Mouse (Mus musculus) midbrain, embryonic 13.5 days (tissue): ENCODE data around the gene Gm6880. TPM values are rescaled to one million over a fixed set of nuclear protein-coding genes. Genes with fewer than 3 reads are reported as not detected.
A peak's percentile ranks its signal among the peaks of the same experiment; 100 is the strongest.
"Not testable (repeated sequence)": the region's sequence is repeated elsewhere in the genome, so short reads cannot be mapped to it uniquely, and the experiment has no call there.

ENCODE experiments used
- ATAC-seq: fragments of 200-750 bp; cut with Nextera tagmentation; 2 replicates; pipeline ENCODE4 v1.8.0; 2017; ENCODE audit warnings: mild to moderate bottlenecking, moderate TSS enrichment, moderate library complexity
- H3K27ac ChIP-seq: fragments of 300-500 bp; sonication (generic); 2 replicates; pipeline ENCODE4 v1.5.1; 2015; ENCODE audit warnings: inconsistent platforms, mild to moderate bottlenecking, moderate library complexity
- H3K27me3 ChIP-seq: fragments of 300-500 bp; sonication (generic); 2 replicates; pipeline ENCODE4 v1.6.1; 2015; ENCODE audit warnings: mild to moderate bottlenecking, inconsistent platforms
- H3K36me3 ChIP-seq: fragments of 300-500 bp; sonication (generic); 2 replicates; pipeline ENCODE4 v1.6.1; 2015; ENCODE audit warnings: mild to moderate bottlenecking, inconsistent platforms
- H3K4me1 ChIP-seq: fragments of 300-500 bp; sonication (generic); replicated peaks from 2 replicates; pipeline ENCODE4 v1.6.1; 2015; ENCODE audit warnings: inconsistent platforms
- H3K4me2 ChIP-seq: fragments of 300-500 bp; sonication (generic); replicated peaks from 2 replicates; pipeline ENCODE4 v1.6.1; 2015; ENCODE audit warnings: moderate library complexity, mild to moderate bottlenecking, inconsistent platforms
- H3K4me3 ChIP-seq: fragments of 300-500 bp; sonication (generic); replicated peaks from 2 replicates; pipeline ENCODE4 v1.5.1; 2015; ENCODE audit warnings: mild to moderate bottlenecking, inconsistent platforms
- H3K9ac ChIP-seq: fragments of 300-500 bp; sonication (generic); replicated peaks from 2 replicates; pipeline ENCODE4 v1.6.1; 2015; ENCODE audit warnings: mild to moderate bottlenecking, inconsistent platforms
- H3K9me3 ChIP-seq: fragments of 300-500 bp; sonication (generic); 2 replicates; pipeline ENCODE4 v1.6.1; 2016; ENCODE audit warnings: mild to moderate bottlenecking, inconsistent platforms
- whole genome bisulfite sequencing: fragments of 180-500 bp; shearing (Covaris S2); methylation state at CpG from one replicate; pipeline ENCODE4 v1.1.7; 2015; 5-methylcytosine and 5-hydroxymethylcytosine counted together
- polyA plus RNA-seq: library from polyadenylated mRNA; unstranded; fragments of >200 nt; fragmentation: Nextera tagmentation; extraction: Ambion mirVana; gene quantifications from 2 replicates; pipeline ENCODE4 v1.2.1, GENCODE M21; 2015

Gm6880 gene
- polyA plus RNA-seq = 0.46 TPM in 1 of 2 replicates, not detected in the other

- not testable (repeated sequence) for H3K27ac ChIP-seq, H3K4me2 ChIP-seq, H3K9me3 ChIP-seq, H3K36me3 ChIP-seq, H3K4me3 ChIP-seq, ATAC-seq, H3K4me1 ChIP-seq, H3K27me3 ChIP-seq, H3K9ac ChIP-seq
- WGBS = 68% methylated on average over 12 of the region's 14 CpGs
These were observed at the start of gene Gm6880 for GRCm38 (mm10) chrX:74481349-74481885. TSS of gene Gm6880 (minus strand) at chrX:74481399.

GRCm38 (mm10) chrX:74517461-74517860, 36.3 kb upstream of the Gm6880 start:
- not testable (repeated sequence) for H3K27me3 ChIP-seq, H3K27ac ChIP-seq, H3K36me3 ChIP-seq, H3K4me1 ChIP-seq, H3K4me2 ChIP-seq, H3K4me3 ChIP-seq, H3K9ac ChIP-seq, ATAC-seq, H3K9me3 ChIP-seq

DNA sequence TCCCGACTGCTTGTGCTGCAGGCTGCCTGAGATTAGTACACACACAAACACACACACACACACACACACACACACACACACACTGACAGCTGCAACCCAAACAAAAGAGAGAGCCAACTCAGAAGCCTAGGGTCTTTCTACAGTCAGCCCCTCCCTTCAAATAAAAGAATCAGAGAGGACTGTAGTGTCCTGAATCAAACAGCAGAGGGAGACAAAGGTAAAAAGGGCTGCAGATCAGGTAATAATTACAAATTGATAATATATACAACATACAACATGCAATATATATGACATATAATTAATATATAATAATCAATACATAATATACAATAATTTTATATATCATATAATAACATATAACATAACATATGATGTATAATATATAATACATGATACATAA, 15.9 kb upstream of the Gm6880 start:
- H3K4me2 ChIP-seq = no peak overlapping the region
- 82% methylated on average over 1 of the region's 1 CpGs for WGBS
- no peak for ATAC-seq
- no peak overlapping the region for H3K27ac ChIP-seq
- no peak overlapping the region for H3K4me3 ChIP-seq
- H3K9me3 ChIP-seq = no peaks in the 10 kb centered on the region
- H3K27me3 ChIP-seq = no peaks in the 10 kb centered on the region
- H3K36me3 ChIP-seq = no peaks in the 10 kb centered on the region
- no peaks in the 10 kb centered on the region for H3K4me1 ChIP-seq
- H3K9ac ChIP-seq = no peak overlapping the region

GRCm38 (mm10) chrX:74452773-74453172, 28.4 kb downstream of the Gm6880 start:
- H3K36me3 ChIP-seq = peaks cover 13% of the 10 kb centered on the region; the same call in 1 of the 2 replicates
- H3K9ac ChIP-seq = no peak overlapping the region
- WGBS = 13% methylated on average over 4 of the region's 4 CpGs
- no peaks in the 10 kb centered on the region for H3K9me3 ChIP-seq
- H3K4me3 ChIP-seq = no peak overlapping the region
- no peak overlapping the region for H3K27ac ChIP-seq
- ATAC-seq = peak; percentile 65
- H3K27me3 ChIP-seq = no peaks in the 10 kb centered on the region
- no peak overlapping the region for H3K4me2 ChIP-seq
- H3K4me1 ChIP-seq = no peaks in the 10 kb centered on the region

GRCm38 (mm10) chrX:74451157-74451912, 29.9 kb downstream of the Gm6880 start:
- no peaks in the 10 kb centered on the region for H3K9me3 ChIP-seq
- no peaks in the 10 kb centered on the region for H3K27me3 ChIP-seq
- no peak overlapping the region for H3K4me2 ChIP-seq
- no peaks in the 10 kb centered on the region for H3K4me1 ChIP-seq
- no peak overlapping the region for H3K4me3 ChIP-seq
- H3K27ac ChIP-seq = no peak overlapping the region
- no peak overlapping the region for H3K9ac ChIP-seq
- H3K36me3 ChIP-seq = peaks cover 13% of the 10 kb centered on the region; the same call in 1 of the 2 replicates
- 85% methylated on average over 4 of the region's 4 CpGs for WGBS
- ATAC-seq = no peak

Other genes with a start within 250 kb of the Gm6880 start
- gene Flna, start 231.6 kb downstream of the Gm6880 start, polyA plus RNA-seq = 102 and 109 TPM in 2 replicates
- gene Emd, start 226.7 kb downstream of the Gm6880 start, polyA plus RNA-seq = 19.2 and 20.4 TPM in 2 replicates
- gene Rpl10, start 210.6 kb downstream of the Gm6880 start, polyA plus RNA-seq = 542 and 551 TPM in 2 replicates
- 95.3 and 97.2 TPM in 2 replicates for gene Taz, start 199.5 kb downstream of the Gm6880 start, polyA plus RNA-seq
- gene Dnase1l1, start 199.1 kb downstream of the Gm6880 start, polyA plus RNA-seq = 2.8 and 3.0 TPM in 2 replicates
- 193 and 197 TPM in 2 replicates for gene Atp6ap1, start 184.3 kb downstream of the Gm6880 start, polyA plus RNA-seq
- 1,006 and 1,051 TPM in 2 replicates for gene Gdi1, start 176.4 kb downstream of the Gm6880 start, polyA plus RNA-seq
- gene Fam50a, start 168.4 kb downstream of the Gm6880 start, polyA plus RNA-seq = 59.5 and 62.5 TPM in 2 replicates
- 58.2 and 62.0 TPM in 2 replicates for gene Plxna3, start 152.3 kb downstream of the Gm6880 start, polyA plus RNA-seq
- gene Lage3, start 127.8 kb downstream of the Gm6880 start, polyA plus RNA-seq = 82.8 and 85.4 TPM in 2 replicates
- 66.7 and 68.8 TPM in 2 replicates for gene Ubl4a, start 108.2 kb downstream of the Gm6880 start, polyA plus RNA-seq
- gene Slc10a3, start 108.0 kb downstream of the Gm6880 start, polyA plus RNA-seq = 7.0 and 8.5 TPM in 2 replicates
- gene Fam3a, start 88.1 kb downstream of the Gm6880 start, polyA plus RNA-seq = 33.7 and 37.7 TPM in 2 replicates
- 17.8 and 19.2 TPM in 2 replicates for gene Ikbkg, start 88.1 kb downstream of the Gm6880 start, polyA plus RNA-seq
- 58.6 and 64.0 TPM in 2 replicates for gene G6pdx, start 52.2 kb downstream of the Gm6880 start, polyA plus RNA-seq
- gene Olfr1326-ps1, start 93.5 kb upstream of the Gm6880 start, polyA plus RNA-seq = not detected in 2 replicates
- not detected in 2 replicates for gene Olfr1325, start 111.3 kb upstream of the Gm6880 start, polyA plus RNA-seq
- gene Gm5640, start 164.2 kb upstream of the Gm6880 start, polyA plus RNA-seq = 0.17 and 0.19 TPM in 2 replicates